Mouse (Mus musculus) left cerebral cortex, postnatal 36 days (tissue): ENCODE measurements at regions not wholly inside any gene's neighbourhood (a gene's known extent, or its start where the extent isn't known, plus 50 kb on each side); places are given as distances from the start of the nearest gene placed in this dataset.

ENCODE experiments used
- DNase-seq, 2 experiments: peaks; one replicate each; pipeline ENCODE4 v3.0.0; 2021 to 2022; ENCODE audit warnings: low spot score in 2 of 2, mixed read lengths in 1 of 2
- intact Hi-C: fragments of 180-260 bp; cut with DNase I; formaldehyde crosslinking; loops from one replicate; pipeline ENCODE4 v1.15.1; 2025

DNA sequence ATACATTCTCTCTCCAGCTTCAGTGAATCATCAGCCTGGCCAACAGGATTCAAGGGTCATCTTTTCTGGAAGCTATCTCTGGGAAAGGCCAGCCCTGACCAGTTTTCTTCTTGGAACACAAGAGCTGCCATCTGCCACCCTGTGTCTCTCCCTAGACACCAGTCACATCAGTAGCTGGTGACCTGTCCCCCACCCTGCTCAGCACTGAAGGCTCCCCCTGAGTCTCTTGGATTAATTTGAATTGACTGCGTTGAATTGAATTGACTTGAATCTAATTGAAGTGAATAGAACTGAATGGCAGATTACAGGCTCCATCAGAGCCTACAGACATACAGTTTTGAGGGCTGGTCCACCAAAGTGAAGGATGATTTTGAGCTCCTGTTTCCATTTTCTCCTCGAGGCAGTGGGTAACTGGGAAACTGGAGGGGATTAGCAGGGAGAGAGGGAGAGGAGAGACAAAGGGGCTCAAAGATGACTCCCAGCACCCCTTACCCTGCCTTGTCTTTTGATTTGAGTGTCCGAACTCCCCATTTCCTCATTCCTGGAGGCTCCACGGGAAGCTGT, 133.4 kb upstream of the Tle3 start:
- intact Hi-C loops: no loop called here
- DNase-seq: no peak

DNA sequence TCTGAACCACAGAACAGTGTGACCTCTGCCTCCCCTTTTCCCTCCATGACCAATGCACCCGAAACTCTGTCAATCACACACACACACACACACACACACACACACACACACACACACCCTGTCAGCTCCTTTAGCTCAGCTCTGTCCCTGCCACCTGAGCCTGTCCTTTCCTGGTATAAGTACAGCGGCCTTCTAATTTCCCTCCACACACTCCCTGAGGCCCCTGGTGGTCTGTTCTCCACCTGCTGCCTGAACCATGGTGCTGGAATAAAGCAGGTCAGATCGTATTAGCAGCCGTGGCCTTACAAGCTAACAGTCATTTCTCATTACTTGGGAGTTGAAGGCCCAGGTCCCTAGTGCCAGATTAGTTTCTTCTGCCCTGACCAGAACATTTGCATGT, 132.8 kb upstream of the Tle3 start:
- no peak for DNase-seq
- intact Hi-C loops: no loop called here

DNA sequence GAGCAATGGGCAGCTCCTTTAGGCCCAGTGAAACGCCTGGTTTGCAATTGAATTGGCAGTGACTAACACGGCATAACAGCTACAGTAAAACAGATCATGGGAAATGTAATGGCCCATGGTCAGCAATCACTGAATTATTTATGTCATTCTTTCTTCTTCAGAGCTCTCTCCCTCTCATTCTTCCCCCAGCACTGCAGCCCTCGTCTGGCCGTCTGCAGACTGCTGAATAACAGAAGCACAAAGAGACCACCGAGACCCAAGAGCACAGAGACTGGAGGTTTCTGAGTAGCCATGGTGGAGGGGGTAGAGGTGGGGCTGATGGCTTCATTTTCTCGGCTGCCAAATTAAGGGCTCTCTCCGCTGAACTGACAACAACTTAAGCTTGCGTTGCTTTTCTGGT, 130.7 kb upstream of the Tle3 start:
- intact Hi-C loops: no loop called here
- no peak for DNase-seq

DNA sequence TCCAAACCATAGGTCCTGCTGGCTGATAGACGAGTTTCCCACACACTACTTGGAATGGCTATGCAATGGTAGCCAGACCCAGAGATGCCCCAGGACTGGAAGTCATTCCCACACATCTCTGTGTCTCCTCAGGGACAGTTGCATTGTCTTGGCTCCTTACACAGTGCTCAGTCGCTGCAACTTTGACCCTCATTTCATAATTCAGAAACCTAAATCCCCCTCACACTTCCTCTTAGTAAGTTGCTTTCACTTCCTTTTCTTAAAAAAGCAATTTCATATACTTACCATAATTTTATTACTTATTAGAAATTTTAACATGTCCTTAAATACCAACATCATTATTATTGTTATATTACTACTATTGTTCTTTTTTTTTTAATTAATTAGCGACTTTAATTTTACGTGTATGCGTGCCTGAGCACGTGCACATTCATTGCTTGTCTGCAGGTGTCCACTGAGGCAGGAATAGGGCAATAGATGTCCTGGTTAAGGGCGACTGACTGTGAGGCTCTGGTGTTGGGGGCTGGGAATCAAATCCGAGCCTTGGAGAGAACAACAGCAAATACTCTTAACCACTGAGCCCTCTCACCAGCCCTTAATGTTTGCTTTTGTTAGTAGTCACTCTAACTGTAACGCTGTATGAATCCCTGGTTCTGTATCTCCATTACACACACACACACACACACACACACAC, 129.9 kb upstream of the Tle3 start:
- intact Hi-C loops: no loop called here
- no peak for DNase-seq

DNA sequence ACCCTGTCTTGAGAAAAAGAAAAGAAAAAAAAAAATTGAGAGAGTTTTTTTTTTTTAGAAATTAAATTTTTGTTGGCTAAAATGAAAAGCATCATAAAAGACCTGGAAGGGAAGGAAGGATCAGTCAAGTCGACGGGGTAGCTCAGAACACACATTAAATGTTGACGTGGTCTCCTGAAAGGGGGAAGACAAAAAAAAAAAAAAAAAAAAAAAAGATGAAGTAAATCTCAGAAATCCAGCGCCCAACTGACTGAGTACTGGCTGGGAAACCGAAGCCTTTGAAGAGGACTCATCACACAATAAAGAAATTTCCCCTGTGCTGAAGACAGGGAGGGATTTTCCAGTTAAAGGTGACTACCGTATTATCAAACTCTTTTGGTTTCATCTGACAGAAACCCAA, 128.9 kb upstream of the Tle3 start:
- DNase-seq: no peak
- intact Hi-C loops: no loop called here

DNA sequence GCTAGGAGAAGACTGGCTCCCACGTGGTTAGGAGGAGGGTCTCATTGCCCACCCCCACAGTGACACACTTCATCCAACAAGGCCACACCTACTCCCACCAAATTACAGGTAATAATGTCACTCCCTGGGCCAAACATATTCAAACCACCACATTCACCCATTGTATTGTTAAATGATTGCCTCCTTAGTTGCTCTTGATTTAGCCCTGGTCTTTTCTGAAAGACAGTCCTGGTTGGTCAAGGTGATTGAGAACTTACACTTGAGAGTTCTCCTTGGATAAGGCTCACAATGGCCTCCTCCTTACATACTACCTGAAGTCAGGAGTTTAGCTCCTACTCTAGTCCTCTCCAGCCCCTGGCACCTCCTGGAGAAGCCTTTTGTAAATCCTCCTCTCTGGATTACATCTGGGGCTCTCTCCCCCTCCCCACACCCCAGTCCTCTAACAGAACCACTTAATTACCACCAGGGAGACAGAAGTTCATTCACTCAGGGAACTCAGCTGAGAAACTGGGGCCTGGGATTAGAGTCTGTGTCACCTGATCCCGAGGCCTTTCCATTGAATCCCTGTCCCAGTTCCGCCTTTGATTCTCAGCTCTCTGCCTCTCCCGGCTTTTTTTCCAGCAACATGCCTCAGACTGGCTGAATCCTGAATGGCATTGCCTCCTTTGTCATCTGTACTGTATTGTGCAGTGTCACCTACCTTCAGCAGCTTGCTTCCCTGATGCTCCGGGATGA, 122.3 kb upstream of the Tle3 start:
- intact Hi-C loops: no loop called here
- DNase-seq: no peak

DNA sequence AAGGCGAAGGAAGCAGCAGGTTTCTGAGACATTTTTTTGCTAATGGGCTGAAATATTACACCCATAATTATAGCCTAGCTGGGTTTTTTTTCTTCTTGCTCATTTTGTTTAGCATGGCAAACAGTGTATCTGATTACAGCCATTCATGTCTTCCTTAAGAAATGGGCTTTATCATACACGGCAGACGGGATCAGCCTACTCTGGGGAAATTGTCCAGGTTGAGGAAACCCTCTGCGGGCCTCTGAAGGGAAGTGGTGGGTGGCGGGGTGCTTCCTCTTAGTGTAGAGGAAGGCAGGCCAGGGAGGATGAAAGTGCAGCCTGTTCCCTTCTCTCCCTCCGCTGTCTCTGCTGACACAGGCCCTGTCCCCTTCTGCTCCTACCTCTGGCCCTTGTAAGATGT, 120.6 kb upstream of the Tle3 start:
- no peak for DNase-seq
- intact Hi-C loops: no loop called here

DNA sequence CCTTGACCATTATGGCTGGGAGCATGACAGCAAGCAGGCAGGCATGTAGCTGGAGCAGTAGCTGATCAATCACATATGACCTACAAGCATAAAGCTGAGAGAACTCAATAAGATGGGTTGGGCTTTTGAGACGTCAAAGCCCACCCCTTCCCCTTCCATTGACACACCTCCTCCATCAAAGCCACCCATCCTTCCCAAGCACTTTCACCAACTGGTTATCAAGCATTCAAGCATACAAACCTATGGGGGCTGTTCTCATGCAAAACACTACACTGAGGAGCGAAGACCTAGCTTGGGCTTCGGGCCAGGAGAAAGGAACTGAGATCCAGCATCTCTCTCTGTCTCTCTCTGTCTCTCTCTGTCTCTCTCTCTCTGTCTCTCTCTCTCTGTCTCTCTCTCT, 118.4 kb upstream of the Tle3 start:
- no peak for DNase-seq
- intact Hi-C loops: no loop called here

DNA sequence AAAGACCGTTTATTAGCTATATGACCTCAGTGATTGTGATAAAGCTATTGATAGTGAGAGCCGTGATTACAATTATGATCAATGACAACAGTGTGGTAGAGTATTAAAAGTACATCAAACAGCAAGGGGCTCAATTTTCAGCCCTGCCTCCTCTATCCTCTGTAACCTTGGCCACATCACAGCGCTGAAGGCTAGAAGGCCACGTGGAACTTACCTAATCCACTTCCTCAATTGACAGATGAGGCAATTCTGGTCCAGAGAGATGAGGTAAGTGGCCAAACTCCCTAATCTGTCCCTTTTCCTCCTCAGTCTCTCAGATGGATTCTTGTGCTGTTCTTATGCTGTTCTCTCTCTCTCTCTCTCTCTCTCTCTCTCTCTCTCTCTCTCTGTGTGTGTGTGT, 114.7 kb upstream of the Tle3 start:
- no peak for DNase-seq
- intact Hi-C loops: no loop called here

DNA sequence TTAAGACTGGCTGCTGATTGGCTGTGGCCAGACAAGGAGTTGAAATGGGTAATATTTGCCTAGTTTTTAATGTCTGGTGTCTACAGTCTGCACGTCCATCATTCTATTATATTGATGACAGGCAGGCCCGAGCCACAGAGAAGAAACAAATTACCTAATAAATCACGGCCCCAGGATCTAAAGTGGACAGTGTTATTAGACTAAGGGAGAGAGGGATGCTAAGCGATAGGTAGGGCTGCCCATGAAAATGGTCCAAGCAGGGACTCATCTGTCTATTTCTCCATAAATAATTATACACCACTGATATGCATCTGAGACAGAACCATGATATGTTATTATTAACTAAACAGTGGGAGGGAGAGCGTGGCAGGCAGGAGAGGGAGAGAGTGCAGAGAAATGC, 114.1 kb upstream of the Tle3 start:
- intact Hi-C loops: no loop called here
- no peak for DNase-seq

DNA sequence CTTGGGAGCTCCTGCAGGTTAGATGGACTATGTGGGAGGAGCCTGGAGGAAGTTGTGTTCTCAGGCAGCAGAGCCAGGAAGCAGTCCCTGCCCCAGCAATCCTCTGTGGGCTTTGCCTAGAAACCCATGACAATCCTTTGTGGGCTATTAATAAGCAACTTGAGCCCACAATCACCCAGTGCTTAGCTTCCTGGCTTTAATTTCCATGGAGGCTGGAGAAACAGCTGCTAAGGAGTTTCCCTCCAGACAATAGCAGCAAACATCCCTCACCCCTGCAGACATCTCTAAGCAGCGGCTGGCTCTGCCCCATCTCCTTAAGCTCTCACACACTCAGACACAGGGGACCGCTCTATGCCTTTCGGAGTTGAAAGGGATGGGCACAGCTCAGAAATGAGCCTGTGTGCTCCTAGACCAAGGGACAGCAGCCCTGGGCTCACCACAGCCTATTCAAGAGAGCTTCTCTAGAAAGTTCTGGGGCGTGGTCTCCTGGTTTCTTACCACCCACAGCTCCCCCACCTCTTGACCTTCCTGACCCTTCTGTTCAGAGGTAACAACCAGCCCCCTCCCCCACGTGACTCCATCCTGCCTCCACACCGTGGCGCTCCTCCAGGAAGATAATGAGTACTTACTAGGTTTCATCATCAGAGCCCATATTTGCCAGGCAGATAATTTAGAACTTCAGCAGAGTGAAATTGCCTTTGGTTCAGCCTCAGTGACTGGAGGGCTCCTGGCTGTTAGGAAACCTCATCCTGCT, 112.6 kb upstream of the Tle3 start:
- no peak for DNase-seq
- intact Hi-C loops: no loop called here

DNA sequence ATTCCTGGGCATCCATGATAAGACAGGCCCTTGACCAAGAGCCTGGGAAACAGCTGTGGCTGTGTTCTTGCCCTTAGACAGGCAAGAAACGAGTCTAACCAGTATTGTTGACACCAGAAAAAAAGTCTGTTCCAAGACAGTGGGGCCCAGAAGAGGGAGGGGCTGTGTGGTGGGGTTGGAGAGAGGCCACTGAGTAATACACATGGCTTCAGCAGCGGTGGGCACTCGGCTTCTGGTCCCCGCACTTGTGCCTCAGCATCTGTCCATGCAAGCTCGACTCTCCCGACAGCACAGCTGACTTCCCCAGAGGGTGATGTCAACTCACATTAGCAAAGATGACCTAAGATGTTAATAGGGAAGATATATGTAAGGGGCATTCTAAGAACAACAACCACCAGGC, 110.9 kb upstream of the Tle3 start:
- intact Hi-C loops: no loop called here
- DNase-seq: no peak

DNA sequence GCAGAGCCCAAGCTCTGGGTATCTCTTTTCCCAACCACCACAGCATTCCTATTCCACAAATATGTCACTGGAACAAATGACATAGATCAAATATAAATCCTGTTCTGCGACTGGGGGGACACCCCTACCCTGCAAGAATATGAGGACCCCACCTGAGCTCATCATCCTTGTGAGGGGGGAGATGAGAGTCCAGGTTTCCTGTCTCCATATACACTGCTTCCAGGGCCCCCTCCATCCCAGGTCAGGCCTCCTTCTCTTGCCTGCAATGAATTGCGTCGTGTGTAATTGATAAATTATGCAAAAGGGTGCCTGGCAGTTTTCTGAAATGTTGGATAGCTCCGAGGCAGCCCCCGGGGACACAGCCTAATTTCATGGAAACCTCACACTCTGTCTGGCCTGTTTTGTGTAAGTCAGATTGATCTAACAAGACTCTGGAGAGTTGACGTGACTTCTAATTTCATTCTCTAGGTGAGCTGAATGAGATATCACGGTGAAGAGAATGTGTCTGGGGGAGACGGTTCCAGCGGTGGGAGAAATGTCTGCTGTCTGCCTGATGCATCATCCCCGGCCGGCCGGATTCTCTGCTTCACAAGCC, 110.3 kb upstream of the Tle3 start:
- DNase-seq: no peak
- intact Hi-C loops: no loop called here

DNA sequence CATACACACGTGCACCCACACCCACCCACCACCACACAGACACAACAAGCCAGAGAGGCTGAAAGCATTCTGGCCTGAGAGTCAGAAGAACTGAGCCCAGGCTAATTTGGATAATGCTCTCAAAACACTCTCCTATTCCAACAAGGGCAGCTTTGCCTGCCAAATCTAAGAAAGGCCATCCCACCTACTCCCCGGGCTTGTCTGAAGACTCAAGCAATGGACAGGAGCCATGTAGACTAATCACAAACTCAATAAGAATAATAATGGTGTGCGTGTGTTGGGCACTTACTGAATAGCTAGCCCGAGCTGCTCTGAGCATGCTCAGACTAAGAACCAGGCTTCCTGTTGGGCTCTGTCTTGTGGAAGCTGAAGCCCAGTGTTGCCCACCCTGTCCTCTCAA, 108.8 kb upstream of the Tle3 start:
- no peak for DNase-seq
- intact Hi-C loops: no loop called here

DNA sequence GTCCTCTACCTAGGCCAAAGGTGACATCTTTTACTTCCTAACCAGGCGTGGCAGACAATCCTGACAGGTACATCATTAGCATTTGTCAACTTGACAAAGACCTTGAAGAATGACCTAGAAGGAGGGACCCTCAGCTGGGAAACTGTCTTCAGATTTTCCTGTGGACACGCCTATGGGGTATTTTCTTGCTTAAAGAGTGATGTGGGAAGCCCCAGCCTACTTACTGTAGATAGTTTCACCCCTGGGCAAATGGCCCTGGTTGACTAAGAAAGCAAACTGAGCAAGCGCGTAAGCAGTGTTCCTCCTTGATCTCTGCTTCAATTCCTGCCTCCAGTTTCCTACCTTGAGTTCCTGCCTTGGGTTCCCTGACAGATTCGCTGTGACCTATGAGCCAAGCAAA, 106.7 kb upstream of the Tle3 start:
- intact Hi-C loops: no loop called here
- DNase-seq: no peak

DNA sequence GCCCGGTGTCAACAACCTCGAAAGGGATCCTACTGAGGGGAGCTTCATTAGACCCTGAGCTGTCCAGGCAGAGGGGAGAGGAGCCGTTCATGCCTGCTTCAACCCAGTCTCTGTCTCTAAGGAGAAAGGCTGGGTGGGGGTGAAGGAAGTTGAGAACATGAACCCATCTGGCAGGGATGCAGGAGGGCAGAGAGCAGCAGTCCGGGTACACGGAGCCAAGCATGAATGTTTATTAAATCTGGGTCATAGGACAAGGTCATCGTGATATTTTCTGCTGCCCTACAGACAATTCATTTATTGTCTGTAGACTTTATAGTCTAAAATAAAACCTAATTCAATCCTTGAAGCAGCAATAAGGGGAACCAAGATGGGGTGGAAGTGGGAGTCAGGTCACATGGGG, 105.2 kb upstream of the Tle3 start:
- DNase-seq: no peak
- intact Hi-C loops: no loop called here

DNA sequence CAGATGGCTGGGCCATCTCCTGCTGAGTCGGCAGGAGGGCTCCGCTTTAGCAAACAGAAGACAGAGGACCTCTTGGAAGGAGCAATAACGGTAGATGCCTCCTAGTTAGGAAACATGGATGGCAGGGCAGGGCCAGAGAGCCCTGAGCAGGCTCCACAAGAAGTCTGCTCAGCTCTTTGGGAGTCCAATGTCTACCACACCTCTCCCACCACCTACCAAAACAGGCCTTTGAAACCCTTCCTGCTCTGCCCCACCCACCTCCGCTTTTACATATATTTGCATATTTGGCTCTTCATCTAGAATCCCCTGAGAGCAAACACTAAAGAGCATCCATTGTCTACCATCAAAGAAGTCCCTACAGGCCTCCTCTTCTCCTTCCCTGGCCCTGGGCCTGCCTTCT, 104.6 kb upstream of the Tle3 start:
- DNase-seq: no peak
- intact Hi-C loops: no loop called here

DNA sequence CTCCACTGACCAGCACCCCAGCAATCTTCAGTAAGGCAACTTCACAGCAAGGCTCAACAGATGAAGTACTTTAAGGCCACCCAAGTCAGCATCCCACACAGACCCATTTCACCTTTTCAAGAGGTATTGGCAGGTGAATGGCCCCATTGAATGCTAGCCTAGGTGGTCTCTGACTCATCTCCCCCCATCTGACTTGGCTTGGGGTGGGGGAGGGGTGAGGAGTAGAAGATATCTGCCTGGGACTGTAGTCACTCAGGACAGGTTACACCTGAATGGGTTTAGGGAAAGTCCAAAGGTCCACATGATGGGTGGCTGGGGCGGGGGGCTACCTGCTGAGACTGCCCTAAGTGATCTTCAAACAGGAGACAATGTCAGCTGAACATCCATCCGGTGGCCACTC, 104.0 kb upstream of the Tle3 start:
- intact Hi-C loops: no loop called here
- DNase-seq: no peak

DNA sequence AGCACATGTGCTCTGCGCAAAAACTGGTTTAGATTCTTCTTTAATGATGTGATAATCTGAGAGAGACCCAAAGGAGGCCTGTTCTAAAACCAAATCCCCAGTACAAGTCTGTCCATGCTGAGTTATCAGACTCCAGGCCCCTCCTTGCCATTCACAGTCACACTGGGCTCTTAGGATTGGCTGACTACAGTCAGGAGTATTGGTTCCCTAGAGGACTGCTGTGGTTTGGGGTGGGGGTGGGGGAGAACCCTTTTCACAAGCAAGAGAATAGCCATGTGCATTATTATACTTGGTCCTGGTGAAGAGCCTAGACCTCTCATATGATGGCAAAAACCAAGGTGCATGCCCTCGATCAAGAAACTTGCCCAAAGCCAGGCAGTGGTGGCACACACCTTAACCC, 103.5 kb upstream of the Tle3 start:
- intact Hi-C loops: no loop called here
- no peak for DNase-seq

DNA sequence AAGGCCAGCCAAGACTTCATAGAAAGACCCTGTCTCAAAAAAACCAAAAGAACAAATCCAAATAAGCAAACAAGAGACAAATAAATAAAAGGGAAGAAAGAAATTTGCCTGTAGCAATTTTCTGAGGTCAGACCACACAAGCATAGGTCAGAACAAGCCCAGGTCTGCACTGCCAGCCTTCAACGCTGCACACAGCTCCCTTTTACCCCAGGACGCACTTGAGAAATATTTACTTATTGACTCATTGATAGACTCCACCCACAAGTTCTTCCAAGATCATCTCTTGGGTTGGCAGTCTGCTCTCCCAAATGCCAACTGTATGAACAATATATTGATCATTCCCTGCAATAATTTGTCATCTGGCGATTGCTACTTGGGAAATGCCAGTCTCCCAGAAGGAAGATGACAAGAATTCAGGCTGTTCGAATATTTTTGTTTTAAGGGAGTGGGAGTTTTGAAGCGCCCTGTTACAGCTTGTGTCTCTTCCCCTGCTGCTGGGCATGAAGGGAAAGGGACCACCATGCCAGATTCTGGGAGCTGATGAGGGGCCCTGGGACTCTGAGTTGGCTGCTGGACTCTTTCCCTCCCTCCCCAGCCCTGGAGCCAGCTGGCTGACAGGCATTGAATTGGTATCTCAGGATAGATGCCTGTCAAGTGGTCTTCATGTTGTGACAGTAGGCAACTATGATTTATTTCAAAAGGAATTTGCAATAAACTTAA, 102.9 kb upstream of the Tle3 start:
- intact Hi-C loops: no loop called here
- no peak for DNase-seq
